Mouse (Mus musculus) MEL (cell line): ENCODE data around the gene Fgb.

Experiments
- E2F4 ChIP-seq: IDR thresholded peaks from 2 replicates; pipeline ENCODE4 v1.6.1; 2011; ENCODE audit warnings: low read depth, low read length, improper control_type of control experiment, borderline replicate concordance
- GABPA ChIP-seq: IDR thresholded peaks from 2 replicates; pipeline ENCODE4 v1.6.1; 2012; ENCODE audit warnings: low read depth, mild to moderate bottlenecking, inconsistent platforms, low read length, improper control_type of control experiment, moderate library complexity
- POLR2A ChIP-seq, 2 experiments: IDR thresholded peaks; 2 replicates each; pipeline ENCODE4 v1.6.1; 2011 to 2012; ENCODE audit warnings: low read length in 2 of 2, mild to moderate bottlenecking in 2 of 2, control low read depth in 1 of 2, improper control_type of control experiment in 1 of 2, low read depth in 1 of 2, moderate library complexity in 1 of 2; ENCODE audit not compliant: control insufficient read depth in 1 of 2, insufficient read depth in 1 of 2, poor library complexity in 1 of 2
- TCF12 ChIP-seq: IDR thresholded peaks from 2 replicates; pipeline ENCODE4 v1.6.1; 2014; ENCODE audit warnings: low read depth, mild to moderate bottlenecking, inconsistent platforms, low read length, improper control_type of control experiment, moderate library complexity

- TF ChIP-seq POLR2A (IDR thresholded peaks at IDR 0.05; ENCODE audit: control insufficient read depth in 1 of 2, insufficient read depth in 1 of 2, low read depth in 1 of 2, low read length in 2 of 2, poor library complexity in 1 of 2) (no peak), GABPA (no peak), TCF12 (no peak), E2F4 (no peak)
Measured at GRCm38 (mm10) chr3:83030331-83030730, 19.3 kb downstream of the Fgb start.
